Mouse (Mus musculus) retina, postnatal 7 days (tissue): ENCODE measurements at regions not wholly inside any gene's neighbourhood (a gene's known extent, or its start where the extent isn't known, plus 50 kb on each side); places are given as distances from the start of the nearest gene placed in this dataset.
A peak's percentile ranks its signal among the peaks of the same experiment; 100 is the strongest.

Source experiments
- DNase-seq: peaks from one replicate; pipeline ENCODE4 v3.0.0-alpha.2; 2012; ENCODE audit warnings: low read depth, low spot score

- DNase-seq, result no peak
Observed at GRCm38 (mm10) chr3:153776738-153777137, 51.8 kb upstream of the St6galnac3 start.

GRCm38 (mm10) chr3:153778386-153778785 lies 53.4 kb upstream of the St6galnac3 start:
- DNase-seq, result no peak

GRCm38 (mm10) chr3:153782467-153782866 lies 57.5 kb upstream of the St6galnac3 start:
- DNase-seq, result no peak

GRCm38 (mm10) chr3:153783294-153783741 lies 58.3 kb upstream of the St6galnac3 start:
- no peak for DNase-seq

GRCm38 (mm10) chr3:153783928-153784570 lies 59.1 kb upstream of the St6galnac3 start:
- peak; percentile 19 for DNase-seq

GRCm38 (mm10) chr3:153790455-153790856 lies 53.6 kb upstream of the Asb17 start:
- no peak for DNase-seq

GRCm38 (mm10) chr3:153790883-153791609 lies 53.0 kb upstream of the Asb17 start:
- DNase-seq, result no peak

- DNase-seq, result no peak
Observed at GRCm38 (mm10) chr3:153791610-153792363, 52.2 kb upstream of the Asb17 start.

GRCm38 (mm10) chr3:153792364-153792703 lies 51.7 kb upstream of the Asb17 start:
- DNase-seq, result no peak
